Mouse (Mus musculus) olfactory bulb, adult 2 months (tissue): ENCODE measurements around the gene Gm20521.

Source experiments
- CTCF ChIP-seq: fragments of 200-500 bp; IDR thresholded peaks from 2 replicates; pipeline ENCODE4 v1.5.1; 2012; ENCODE audit warnings: low read depth, mild to moderate bottlenecking, low read length, moderate library complexity; ENCODE audit not compliant: insufficient read depth
- POLR2A ChIP-seq: fragments of 200-500 bp; IDR thresholded peaks from 2 replicates; pipeline ENCODE4 v1.6.1; 2012; ENCODE audit warnings: mild to moderate bottlenecking, low read depth, low read length, moderate library complexity; ENCODE audit not compliant: insufficient read depth

DNA sequence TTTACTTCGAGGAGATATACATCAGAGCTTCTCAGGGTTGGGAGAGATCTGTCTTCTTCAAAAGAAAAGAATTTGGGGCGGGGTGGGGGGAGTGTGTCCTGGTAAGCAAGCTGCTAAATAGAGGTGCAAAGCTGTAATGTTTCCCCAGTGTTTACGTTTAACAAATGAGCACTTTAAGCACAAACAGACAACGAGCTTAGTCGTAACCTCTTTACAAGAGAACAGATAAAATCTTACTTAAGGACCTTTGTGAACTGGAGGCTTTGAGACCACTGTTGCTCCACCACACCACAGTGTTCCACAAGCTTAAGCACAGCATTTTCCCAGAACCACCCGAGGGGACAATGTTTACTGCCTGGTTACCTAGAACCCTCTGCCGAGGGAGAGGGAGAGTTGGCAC, 44.1 kb downstream of the Gm20521 start:
- TF ChIP-seq CTCF, result no peak
- TF ChIP-seq POLR2A, result no peak
